10 mouse cellular contexts compared by ENCODE assay signal in the genomic region with DNA sequence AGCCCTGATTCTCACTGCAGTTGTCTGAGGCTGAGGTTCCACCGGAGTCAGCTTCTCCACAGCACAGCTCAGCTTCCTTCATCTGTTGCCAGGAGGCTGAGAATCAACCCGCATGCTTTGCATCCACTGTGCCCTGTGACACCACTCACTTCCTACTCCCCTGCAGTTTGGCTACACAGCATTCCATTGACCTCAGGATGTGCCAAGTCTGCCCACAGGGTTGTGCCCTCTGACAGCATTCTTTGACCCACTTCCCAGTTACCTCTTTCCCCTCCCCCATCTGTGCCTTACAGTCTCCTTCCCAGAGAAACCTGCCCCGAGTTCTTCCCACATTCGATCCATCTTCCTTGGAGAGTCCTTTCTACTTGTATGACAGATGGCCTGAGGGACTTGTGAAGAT. TPM values are rescaled to one million over a fixed set of nuclear protein-coding genes. Genes with fewer than 3 reads are reported as not detected.
"Had no signal": no experiment of that assay in that cellular context is flagged by ENCODE, and none has a peak within 500 bp of the region (broad histone marks: within the 10 kb centered on the region; RNA-seq: fewer than 3 reads in every experiment).

No protein-coding gene starts in this region.

- ATAC-seq: midbrain, embryonic 15.5 days had no signal

- H3K27ac ChIP-seq: limb, embryonic 15.5 days; liver, embryonic 14.5 days; midbrain, embryonic 15.5 days; neural tube, embryonic 12.5 days; stomach, postnatal 0 days had no signal

- H3K9me3 ChIP-seq: limb, embryonic 15.5 days; midbrain, embryonic 15.5 days; neural tube, embryonic 12.5 days had no signal

- DNase-seq: kidney, postnatal 10 days; layer of hippocampus, postnatal 36 days; thymus, postnatal 4 days had no signal

- H3K9ac ChIP-seq: limb, embryonic 15.5 days; liver, embryonic 14.5 days; midbrain, embryonic 15.5 days; neural tube, embryonic 12.5 days had no signal

- H3K4me2 ChIP-seq: limb, embryonic 15.5 days; neural tube, embryonic 12.5 days had no signal

- H3K4me3 ChIP-seq: limb, embryonic 15.5 days; midbrain, embryonic 15.5 days; neural tube, embryonic 12.5 days had no signal

- H3K27me3 ChIP-seq: midbrain, embryonic 15.5 days; neural tube, embryonic 12.5 days had no signal

- H3K36me3 ChIP-seq: limb, embryonic 15.5 days had no signal

RNA-seq across cellular contexts. Expression of a gene that starts 1.3 kb away (rescaled TPM):
- total RNA-seq: monocyte, adult 5-6 weeks; neutrophil, adult 5-6 weeks had no signal

RNA-seq across cellular contexts. Expression of a gene that starts 2.2 kb away (rescaled TPM):
- total RNA-seq: monocyte, adult 5-6 weeks; neutrophil, adult 5-6 weeks had no signal

RNA-seq across cellular contexts. Expression of a gene that starts 42.3 kb away (rescaled TPM):
- total RNA-seq: monocyte, adult 5-6 weeks had no signal
